Mouse (Mus musculus) macrophage (primary cell): ENCODE data around the gene Hfm1. TPM values are rescaled to one million over a fixed set of nuclear protein-coding genes. Genes with fewer than 3 reads are reported as not detected.

Source experiments
- H3K27ac ChIP-seq: fragments of 350-480 bp; formaldehyde crosslinking; 2 replicates; pipeline ENCODE4 v1.9.0; 2021
- H3K36me3 ChIP-seq: fragments of 350-480 bp; formaldehyde crosslinking; 2 replicates; pipeline ENCODE4 v1.9.0; 2021; ENCODE audit errors: inconsistent target
- H3K4me3 ChIP-seq: fragments of 350-480 bp; formaldehyde crosslinking; 2 replicates; pipeline ENCODE4 v1.9.0; 2021; ENCODE audit errors: inconsistent target
- H3K79me2 ChIP-seq: fragments of 350-480 bp; formaldehyde crosslinking; 2 replicates; pipeline ENCODE4 v1.9.0; 2021; ENCODE audit errors: inconsistent target
- WGBS: methylation state at CpG from one replicate; pipeline ENCODE4 v1.1.7; 2026; ENCODE audit warnings: inconsistent platforms; ENCODE audit not compliant: missing documents; 5-methylcytosine and 5-hydroxymethylcytosine counted together
- polyA plus RNA-seq: library from polyadenylated mRNA; stranded (reverse); fragments of 250-400 nt; gene quantifications from 3 replicates; pipeline ENCODE4 v1.2.4, GENCODE M21; 2018; ENCODE audit warnings: inconsistent platforms
- total RNA-seq, 78 experiments: library from RNA; depleted of rRNA; stranded (reverse); fragments of 250-400 nt; gene quantifications; 1 replicate in 9 of 78; 2 replicates in 24 of 78; 3 replicates in 43 of 78; 4 replicates in 2 of 78; pipeline ENCODE4 v1.2.4; 2018; ENCODE audit warnings: inconsistent platforms in 56 of 78

The Hfm1 gene
- not detected for total RNA-seq (2018; cell fraction: chromatin; rRNA removed)
- total RNA-seq (2018; cell fraction: cytosol; rRNA removed) = not detected
- total RNA-seq (2018; cell fraction: nucleus; rRNA removed) = not detected
- polyA plus RNA-seq = not detected in 3 replicates

- Histone ChIP-seq H3K79me2 (no peaks in the 10 kb centered on the region), H3K27ac (no peak within 1 kb of the TSS), H3K36me3 (no peaks in the 10 kb centered on the region), H3K4me3 (no peak within 1 kb of the TSS)
- WGBS = 5% methylated on average over 64 of the region's 76 CpGs
Observed at GRCm38 (mm10) chr5:106925488-106926368, at the start of gene Hfm1. TSS of gene Hfm1 (minus strand) at chr5:106926321.

DNA sequence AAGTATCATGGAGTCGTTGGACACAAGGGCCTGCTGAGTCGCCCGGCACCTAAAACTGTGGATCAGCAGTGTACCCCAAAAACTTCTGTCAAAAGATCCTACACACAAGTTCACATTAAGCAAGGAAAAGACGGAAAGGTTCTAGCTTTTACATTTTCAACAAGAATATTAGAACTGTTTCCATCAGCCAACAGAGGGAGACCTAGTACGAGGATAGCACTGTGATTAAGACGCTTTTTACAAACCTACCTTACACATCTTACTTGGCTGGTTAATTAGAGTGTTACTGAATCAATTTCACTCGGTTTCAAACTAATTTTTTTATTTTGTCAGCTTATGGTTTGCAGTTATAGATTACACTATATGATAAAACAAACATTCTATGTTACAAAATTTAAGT is 47.8 kb upstream of the Hfm1 start:
- Histone ChIP-seq H3K79me2 (no peaks in the 10 kb centered on the region), H3K27ac (no peak overlapping the region), H3K4me3 (no peak overlapping the region), H3K36me3 (0 out of 2 replicates have a peak, but pooled peaks cover 5% of the 10 kb centered on the region)
- 93% methylated on average over 7 of the region's 7 CpGs for WGBS

DNA sequence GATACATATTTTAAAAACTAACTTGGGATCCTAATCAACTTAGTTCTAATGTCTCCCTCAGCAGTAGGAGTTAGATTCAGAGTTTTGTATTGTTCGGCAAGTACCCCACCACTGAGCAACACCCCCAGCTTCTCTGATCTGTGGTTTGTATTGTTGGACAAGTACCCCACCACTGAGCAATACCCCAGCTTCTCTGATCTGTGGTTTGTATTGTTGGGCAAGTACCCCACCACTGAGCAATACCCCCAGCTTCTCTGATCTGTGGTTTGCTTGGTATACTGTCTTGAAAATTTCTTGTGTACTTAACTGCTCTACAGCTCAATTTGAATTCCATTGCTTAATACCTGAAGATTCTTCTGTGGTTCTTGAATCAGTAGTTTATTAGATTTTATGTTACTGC is 41.5 kb upstream of the Hfm1 start:
- peaks cover 13% of the 10 kb centered on the region for H3K79me2 ChIP-seq
- whole genome bisulfite sequencing = 64% methylated on average over 1 of the region's 1 CpGs
- H3K4me3 ChIP-seq = no peak overlapping the region
- no peak overlapping the region for H3K27ac ChIP-seq
- H3K36me3 ChIP-seq = no peaks in the 10 kb centered on the region

GRCm38 (mm10) chr5:106966443-106966842 is 40.3 kb upstream of the Hfm1 start:
- H3K4me3 ChIP-seq = no peak overlapping the region
- H3K27ac ChIP-seq = no peak overlapping the region
- WGBS = 91% methylated on average over 3 of the region's 3 CpGs
- no peaks in the 10 kb centered on the region for H3K36me3 ChIP-seq
- peaks cover 13% of the 10 kb centered on the region for H3K79me2 ChIP-seq

GRCm38 (mm10) chr5:106964513-106965014 is 38.4 kb upstream of the Hfm1 start:
- H3K4me3 ChIP-seq = peak overlapping the region; percentile 68
- under 1% methylated on average over 33 of the region's 41 CpGs for WGBS
- H3K79me2 ChIP-seq = peaks cover 13% of the 10 kb centered on the region
- no peaks in the 10 kb centered on the region for H3K36me3 ChIP-seq
- H3K27ac ChIP-seq = peak overlapping the region; percentile 53; the same call in 1 of the 2 replicates

GRCm38 (mm10) chr5:106963584-106964512 is 37.7 kb upstream of the Hfm1 start, which contains the start of gene Cdc7:
TSS of gene Cdc7 (plus strand) at chr5:106964322.
- H3K79me2 ChIP-seq = peaks cover 13% of the 10 kb centered on the region
- peak within 1 kb of the TSS; percentile 53 for H3K27ac ChIP-seq
- WGBS = 10% methylated on average over 54 of the region's 54 CpGs
- peak within 1 kb of the TSS; percentile 68 for H3K4me3 ChIP-seq
- no peaks in the 10 kb centered on the region for H3K36me3 ChIP-seq

DNA sequence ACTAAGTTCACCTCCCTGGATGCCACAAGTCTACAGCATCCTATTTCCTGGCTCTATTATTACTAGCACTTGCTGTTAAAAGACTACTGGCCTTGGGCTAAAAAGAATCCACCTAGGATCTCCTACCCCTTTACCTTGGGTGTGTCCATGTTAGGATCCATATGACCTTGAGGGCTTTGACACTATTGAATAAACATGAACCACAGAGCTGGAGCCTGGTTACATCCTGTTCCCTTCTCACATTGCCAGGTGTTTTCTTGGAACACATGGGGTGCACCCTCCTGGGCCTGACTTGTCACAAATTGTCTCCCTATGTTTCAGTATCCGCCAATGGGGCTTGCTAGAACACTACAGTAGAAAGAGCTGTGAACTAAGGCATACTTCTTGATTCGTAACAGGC is 34.3 kb upstream of the Hfm1 start:
- Histone ChIP-seq H3K27ac (no peak overlapping the region), H3K4me3 (no peak overlapping the region), H3K36me3 (no peaks in the 10 kb centered on the region), H3K79me2 (peaks cover 8% of the 10 kb centered on the region)
- 95% methylated on average over 2 of the region's 2 CpGs for WGBS

DNA sequence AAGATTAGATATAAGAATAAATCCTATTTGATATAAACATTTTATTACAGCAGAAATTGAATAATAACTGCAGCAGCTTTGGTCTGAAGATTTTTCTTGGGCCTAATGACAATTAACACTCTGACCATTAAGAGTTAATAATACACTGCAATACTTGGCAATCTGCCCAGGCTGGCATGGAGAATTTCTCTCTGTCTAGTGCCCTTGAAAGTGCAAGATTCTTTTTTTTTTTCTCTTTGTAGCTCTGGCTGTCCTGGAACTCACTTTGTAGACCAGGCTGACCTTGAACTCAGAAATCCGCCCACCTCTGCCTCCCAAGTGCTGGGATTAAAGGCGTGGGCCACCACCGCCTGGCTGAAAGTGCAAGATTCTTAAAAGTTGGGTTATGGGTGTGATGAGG is 32.9 kb upstream of the Hfm1 start:
- Histone ChIP-seq H3K36me3 (no peaks in the 10 kb centered on the region), H3K27ac (peak overlapping the region; percentile 34; the same call in 1 of the 2 replicates), H3K4me3 (no peak overlapping the region), H3K79me2 (no peaks in the 10 kb centered on the region)
- no CpG with 5 or more reads among the region's 3 CpGs for WGBS

DNA sequence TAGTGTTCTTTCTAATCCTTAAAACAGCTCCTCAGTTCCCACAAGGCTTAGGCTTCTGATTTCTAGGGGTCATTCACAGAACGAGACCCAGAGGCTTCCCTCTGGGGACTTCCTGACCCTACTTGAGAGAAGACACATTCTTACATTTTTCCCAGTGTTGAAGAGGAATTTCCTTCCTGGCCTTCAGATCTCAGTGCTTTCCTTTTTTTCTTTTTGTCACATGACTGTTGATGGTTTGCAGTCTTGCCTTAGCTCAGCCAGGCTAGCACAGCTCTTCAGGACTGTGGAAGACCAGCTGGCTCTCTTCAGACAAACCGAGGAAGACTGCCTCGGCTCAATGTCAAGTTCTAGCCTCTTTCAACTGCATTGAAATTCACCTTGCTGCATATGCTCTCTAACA is 30.3 kb upstream of the Hfm1 start:
- H3K4me3 ChIP-seq = no peak overlapping the region
- 86% methylated on average over 3 of the region's 3 CpGs for WGBS
- no peak overlapping the region for H3K27ac ChIP-seq
- H3K36me3 ChIP-seq = no peaks in the 10 kb centered on the region
- H3K79me2 ChIP-seq = no peaks in the 10 kb centered on the region

- Histone ChIP-seq H3K36me3 (no peaks in the 10 kb centered on the region), H3K4me3 (no peak overlapping the region), H3K79me2 (no peaks in the 10 kb centered on the region), H3K27ac (no peak overlapping the region)
- WGBS = 96% methylated on average over 6 of the region's 6 CpGs
Observed at GRCm38 (mm10) chr5:106948683-106949082, 22.6 kb upstream of the Hfm1 start.

- no peak overlapping the region for H3K4me3 ChIP-seq
- H3K79me2 ChIP-seq = no peaks in the 10 kb centered on the region
- no peak overlapping the region for H3K27ac ChIP-seq
- WGBS = 89% methylated on average over 4 of the region's 4 CpGs
- H3K36me3 ChIP-seq = no peaks in the 10 kb centered on the region
Observed at GRCm38 (mm10) chr5:106946342-106946741, 20.2 kb upstream of the Hfm1 start.

DNA sequence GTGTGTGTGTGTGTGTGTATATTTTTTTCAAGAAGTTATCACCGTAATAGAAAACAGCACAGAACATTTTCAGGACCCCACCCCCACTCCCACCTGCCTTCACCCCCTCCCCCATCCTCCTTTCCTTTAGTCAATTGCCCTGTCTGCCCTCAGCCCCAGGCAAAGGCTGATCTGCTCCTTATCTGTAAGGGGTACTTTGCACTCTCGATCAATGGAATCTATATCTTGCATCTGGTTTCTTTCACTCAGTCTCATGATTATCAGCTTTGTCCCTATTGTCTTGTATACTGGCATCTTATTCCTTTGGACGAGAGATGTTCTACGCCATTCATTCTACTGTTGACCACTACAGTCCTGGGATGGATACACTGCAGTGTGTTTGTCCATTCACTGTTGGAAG is 1.9 kb upstream of the Hfm1 start:
- 98% methylated on average over 4 of the region's 4 CpGs for WGBS
- no peaks in the 10 kb centered on the region for H3K79me2 ChIP-seq

GRCm38 (mm10) chr5:106926369-106926686 is 207 bp upstream of the Hfm1 start:
- H3K4me3 ChIP-seq = no peak overlapping the region
- no peaks in the 10 kb centered on the region for H3K79me2 ChIP-seq
- no peak overlapping the region for H3K27ac ChIP-seq
- no peaks in the 10 kb centered on the region for H3K36me3 ChIP-seq
- 90% methylated on average over 4 of the region's 4 CpGs for WGBS

More for the DNA sequence above, 1.9 kb upstream of the Hfm1 start:
- no peaks in the 10 kb centered on the region for H3K36me3 ChIP-seq
- no peak overlapping the region for H3K27ac ChIP-seq
- H3K4me3 ChIP-seq = no peak overlapping the region

DNA sequence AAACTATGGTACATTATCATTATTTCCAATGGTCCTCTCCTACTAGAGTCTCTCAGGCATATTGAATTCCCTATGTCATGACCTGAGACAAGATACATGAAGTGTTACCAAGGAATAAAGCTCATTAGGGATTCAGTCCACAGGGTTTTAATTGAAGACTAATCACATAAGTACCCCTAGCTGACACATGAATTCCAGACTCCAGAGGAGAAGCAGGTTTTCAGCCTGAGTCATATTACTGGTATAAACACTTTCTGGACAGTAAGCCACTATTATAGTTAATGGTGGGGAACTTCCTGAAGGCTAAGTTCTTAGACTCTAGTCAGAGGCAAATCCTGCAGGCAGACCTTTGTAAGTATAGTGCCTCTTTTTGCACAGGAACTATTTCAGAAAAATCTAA is 6.8 kb downstream of the Hfm1 start:
- no peak overlapping the region for H3K27ac ChIP-seq
- H3K4me3 ChIP-seq = no peak overlapping the region
- H3K36me3 ChIP-seq = no peaks in the 10 kb centered on the region
- no peaks in the 10 kb centered on the region for H3K79me2 ChIP-seq
